Mouse (Mus musculus) 3134 (cell line): ENCODE measurements around the gene Rundc3a.
A peak's percentile ranks its signal among the peaks of the same experiment; 100 is the strongest.

Experiments used
- DNase-seq: peaks from one replicate; pipeline ENCODE4 v3.0.0-alpha.2; 2011; ENCODE audit warnings: low spot score; ENCODE audit not compliant: insufficient read length; ENCODE audit errors: extremely low read depth

The Rundc3a gene

GRCm38 (mm10) chr11:102392441-102393237, 564 bp upstream of the Rundc3a start:
- no peak for DNase-seq

DNA sequence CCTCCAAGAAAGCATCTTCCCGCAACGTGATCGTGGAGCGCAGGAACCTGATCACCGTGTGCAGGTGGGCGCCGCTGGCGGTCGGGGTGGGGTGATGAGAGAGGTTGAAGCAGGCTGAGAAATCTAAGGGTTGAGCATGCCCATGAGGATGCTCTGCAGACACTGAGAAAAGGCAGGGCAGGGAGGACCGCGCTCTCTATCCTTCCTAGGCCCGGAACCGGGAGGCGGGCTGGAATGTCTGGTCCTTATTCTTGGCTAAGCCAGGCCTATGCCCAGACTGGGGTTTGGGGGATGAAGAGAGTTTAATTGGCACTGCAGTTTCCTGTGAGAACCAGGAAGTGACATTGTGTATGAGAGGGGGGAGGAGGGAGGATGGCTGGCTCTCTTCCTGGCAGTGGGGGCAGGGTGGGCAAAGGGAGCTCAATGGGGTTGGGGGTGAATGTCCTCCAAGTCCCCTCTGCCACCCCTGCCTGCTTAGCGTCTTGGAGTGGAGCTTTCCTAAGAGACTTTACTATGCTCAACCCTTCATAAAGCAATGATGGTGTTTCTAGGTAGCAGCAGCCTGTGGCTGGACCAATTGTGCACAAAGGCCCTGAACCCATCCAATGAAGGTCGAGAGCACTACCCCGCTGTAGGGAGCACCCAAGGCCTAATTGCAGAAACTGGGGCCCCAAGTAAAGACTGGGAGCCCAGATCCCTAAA, 667 bp downstream of the Rundc3a start:
- DNase-seq: peak; percentile 67

- peak; percentile 81 for DNase-seq
Observed at GRCm38 (mm10) chr11:102394421-102395124, 1.4 kb downstream of the Rundc3a start.

DNA sequence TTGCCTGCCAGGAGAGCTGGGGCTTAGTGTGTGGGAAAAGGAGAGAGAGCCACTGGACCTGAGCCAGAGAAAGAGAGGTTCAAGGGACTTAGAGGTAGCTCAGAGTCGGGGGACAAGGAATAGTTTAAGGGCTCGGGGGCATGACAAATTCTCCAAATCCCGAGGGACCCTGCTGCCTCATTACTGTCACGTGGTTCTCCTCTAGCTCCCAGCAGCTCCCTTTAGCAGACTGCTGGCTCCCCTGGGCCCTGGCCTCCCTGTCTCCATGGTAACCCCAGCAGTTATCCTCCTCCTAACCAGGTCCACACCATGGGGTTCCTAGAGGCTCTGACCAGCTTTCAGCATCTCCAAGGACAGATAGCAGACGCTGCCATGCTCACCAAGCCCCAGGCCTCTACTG, 2.0 kb downstream of the Rundc3a start:
- DNase-seq: peak; percentile 67

- DNase-seq: no peak
Observed at GRCm38 (mm10) chr11:102396263-102396662, 3.1 kb downstream of the Rundc3a start.

GRCm38 (mm10) chr11:102396671-102397141, 3.5 kb downstream of the Rundc3a start:
- no peak for DNase-seq

DNA sequence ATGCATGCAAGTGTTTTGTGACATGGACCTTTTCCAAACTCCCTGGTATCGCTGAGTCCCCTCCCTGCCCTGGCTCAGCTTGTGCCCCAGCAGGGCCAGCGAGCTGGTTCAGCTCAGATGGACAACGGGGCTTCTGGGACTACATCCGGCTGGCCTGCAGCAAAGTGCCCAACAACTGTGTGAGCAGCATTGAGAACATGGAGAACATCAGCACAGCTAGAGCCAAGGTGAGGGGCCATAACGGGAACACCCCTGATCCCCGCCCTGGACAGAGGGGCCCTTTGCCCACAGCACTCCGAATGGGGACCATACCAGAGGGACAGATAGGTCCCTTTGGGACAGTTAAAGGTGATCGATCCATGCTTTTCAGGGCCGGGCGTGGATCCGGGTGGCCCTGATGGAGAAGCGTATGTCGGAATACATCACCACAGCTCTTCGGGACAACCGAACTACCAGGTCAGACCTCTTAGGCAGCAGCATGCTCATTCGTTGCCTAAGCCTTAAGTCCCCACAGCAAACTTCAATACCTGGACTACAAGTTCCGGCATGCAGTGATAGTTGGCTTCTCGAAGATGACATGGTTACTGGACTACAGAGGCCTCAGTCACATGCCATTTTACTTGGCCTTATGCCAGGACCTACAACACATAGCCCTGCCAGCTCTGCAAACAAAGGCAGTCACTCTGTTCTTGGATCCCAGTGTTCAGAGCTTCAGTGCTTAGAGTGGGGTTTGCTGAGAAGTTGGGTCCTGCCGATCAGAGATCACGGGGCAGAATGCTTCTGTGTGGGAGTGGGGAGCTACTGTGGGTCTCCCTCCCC, 5.0 kb downstream of the Rundc3a start:
- DNase-seq: no peak

DNA sequence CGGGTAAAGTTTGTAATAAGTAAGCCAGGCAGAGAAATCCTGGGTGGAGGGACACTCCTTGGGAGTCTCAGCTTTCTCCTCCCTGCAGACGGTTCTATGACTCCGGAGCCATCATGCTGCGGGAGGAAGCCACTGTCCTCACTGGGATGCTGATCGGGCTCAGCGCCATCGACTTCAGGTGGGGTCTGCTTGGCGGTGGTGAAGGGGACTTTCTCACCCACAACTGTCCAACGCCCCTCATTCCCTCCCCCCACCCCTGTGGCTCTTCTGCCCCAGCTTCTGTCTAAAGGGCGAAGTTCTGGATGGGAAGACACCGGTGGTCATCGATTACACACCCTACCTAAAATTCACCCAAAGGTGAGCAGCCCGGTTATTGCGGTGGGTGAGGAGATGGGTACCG, 5.9 kb downstream of the Rundc3a start:
- DNase-seq: no peak

DNA sequence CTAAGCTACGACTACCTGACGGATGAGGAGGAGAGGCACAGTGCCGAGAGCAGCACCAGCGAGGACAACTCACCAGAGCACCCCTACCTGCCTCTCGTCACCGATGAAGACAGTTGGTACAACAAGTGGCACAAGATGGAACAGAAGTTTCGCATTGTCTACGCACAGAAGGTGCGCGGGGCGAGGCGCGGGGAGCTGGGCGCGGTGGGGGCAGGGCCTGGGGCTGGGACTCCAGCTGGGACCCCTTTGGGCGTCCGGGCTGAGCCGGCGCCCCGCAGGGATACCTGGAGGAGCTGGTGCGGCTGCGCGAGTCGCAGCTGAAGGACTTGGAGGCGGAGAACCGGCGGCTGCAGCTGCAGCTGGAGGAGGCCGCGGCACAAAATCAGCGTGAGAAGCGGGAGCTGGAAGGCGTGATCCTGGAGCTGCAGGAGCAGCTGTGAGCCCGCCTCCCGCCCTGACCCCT, 6.4 kb downstream of the Rundc3a start:
- DNase-seq: no peak

- DNase-seq: no peak
Observed at GRCm38 (mm10) chr11:102400513-102401084, 7.4 kb downstream of the Rundc3a start.

DNA sequence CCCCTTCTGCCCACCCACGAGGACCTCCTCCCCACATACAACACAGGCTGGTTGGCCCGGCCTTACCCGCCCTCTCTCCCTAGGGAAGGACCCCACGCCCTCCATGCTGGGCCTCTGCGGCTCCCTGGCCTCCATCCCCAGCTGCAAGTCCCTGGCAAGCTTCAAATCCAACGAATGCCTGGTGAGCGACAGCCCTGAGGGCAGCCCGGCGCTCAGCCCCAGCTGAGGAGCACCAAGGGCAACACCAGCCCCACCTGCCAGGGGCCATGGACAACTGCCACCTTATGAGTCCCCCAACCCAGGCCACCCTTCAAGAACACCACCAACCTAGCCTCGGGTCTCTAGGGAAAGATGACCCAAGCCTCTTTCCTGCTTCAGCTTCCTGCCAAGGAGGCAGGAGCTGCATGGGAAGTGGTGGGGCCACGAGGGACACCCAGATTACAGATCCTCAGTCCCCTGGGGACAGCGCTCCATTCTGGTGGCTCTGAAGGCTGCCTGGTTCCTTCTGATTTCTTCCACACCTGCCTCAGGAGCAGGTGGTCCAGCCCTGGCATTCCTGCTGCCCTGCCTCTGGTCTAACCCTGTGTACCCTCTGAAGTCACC, 8.8 kb downstream of the Rundc3a start:
- DNase-seq: peak; percentile 21

GRCm38 (mm10) chr11:102403657-102404056, 10.5 kb downstream of the Rundc3a start:
- no peak for DNase-seq

GRCm38 (mm10) chr11:102404161-102405010, 11.2 kb downstream of the Rundc3a start:
- DNase-seq: no peak

DNA sequence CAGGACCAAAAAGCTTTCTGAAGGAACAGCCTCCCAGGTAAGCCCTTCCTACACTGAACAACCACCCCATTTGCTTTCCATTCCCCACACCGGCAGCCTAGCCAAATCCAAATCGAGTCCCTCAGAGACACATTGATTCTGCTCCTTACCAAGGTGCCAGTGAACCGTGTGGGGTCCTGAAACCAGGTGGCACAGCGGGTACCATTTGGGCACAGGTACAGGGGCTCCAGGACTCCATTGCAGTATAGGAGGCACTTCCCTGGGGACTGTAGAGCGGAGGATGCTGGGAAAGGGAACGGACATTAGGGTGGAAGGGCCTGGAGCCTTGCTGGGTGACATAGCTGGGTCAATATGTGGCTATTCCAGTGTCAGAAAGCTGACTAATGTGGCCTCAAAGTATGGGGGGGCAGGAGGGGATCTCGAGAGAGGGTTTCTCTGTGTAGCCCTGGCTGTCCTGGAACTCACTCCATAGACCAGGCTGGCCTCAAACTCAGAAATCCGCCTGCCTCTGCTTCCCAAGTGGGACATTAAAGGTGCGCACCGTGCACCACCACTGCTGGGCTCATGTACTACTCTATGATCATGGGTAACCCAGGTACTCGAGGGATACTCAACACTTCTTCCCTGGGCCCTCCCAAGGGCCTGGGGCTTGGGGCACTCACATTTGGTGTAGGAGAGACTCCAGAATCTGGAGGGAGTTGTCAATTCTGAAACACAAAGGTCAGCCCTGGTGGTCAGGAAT, 12.5 kb downstream of the Rundc3a start:
- no peak for DNase-seq

DNA sequence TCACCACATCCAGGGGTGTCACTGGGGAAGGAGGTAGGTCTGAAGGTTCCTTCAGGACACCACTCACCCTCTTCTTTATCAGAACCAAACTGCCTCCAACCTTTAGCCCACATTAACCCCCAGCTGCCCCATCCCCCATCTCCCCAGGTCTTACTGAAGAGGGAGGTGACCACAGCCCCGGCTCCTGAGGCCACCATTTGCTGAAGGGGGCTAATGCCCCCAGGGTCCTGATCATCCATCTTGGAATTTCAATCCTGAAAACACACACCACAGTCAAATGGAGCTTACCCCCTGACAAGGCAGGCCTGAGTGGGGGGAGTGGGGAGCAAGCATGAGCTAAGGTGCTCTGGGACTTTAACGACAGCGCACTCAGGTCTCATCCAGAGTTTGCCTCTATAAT, 13.2 kb downstream of the Rundc3a start:
- DNase-seq: no peak

DNA sequence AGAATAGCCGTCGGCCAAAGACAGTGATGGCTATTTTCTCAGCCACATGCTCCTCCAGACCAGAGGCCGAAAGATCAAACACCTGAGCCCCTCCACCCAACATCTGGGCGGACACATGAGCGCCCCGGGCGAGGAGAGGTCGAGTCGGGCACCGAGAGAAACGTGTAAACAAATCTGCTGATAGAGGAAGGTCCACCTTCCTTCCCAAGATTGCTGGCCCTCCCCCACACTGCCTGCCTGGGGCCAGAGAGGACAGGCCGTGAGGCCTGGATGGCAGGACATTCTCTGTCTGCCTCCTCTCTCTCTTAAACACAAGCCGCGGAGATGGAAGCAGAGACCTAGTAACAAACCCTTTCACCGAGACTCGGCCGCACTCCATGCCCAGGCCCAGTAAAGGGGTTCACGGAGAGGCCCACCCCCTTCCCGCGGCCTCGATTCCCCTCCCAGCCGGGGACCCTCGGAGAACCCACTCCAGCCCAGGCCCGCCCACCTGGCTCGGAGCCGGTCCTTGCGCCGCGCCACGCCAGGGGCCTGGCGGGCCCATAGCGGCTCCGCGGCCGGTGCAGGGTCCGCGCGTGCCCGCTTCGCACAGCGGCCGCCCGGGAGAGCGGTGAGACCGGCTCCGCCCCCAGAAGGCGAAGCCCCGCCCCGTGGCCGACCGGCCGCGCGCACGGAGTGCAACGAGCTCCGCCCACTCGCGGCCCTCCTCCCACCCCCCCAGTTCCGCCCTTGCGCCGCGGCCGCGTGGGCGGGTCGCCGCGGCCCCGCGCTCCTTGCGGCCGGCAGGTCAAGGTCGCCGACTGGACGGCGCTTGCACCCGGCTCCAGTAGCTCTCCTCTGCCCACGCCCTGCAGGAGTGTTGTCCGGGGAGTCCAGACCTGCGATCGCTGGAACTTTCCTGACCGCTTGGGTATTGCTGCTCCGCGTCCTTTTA, 14.0 kb downstream of the Rundc3a start:
- peak; percentile 95 for DNase-seq

- DNase-seq: no peak
Observed at GRCm38 (mm10) chr11:102407834-102408215, 14.6 kb downstream of the Rundc3a start, which contains the start of gene Slc25a39. TSS of gene Slc25a39 (minus strand) at chr11:102407946.
